Mouse (Mus musculus) CH12.LX (cell line): ENCODE measurements at regions not wholly inside any gene's neighbourhood (a gene's known extent, or its start where the extent isn't known, plus 50 kb on each side); places are given as distances from the start of the nearest gene placed in this dataset.

Source experiments
- BHLHE40 ChIP-seq: IDR thresholded peaks from 2 replicates; pipeline ENCODE4 v1.6.1; 2011; ENCODE audit warnings: mild to moderate bottlenecking, low read depth, low read length, improper control_type of control experiment
- CTCF ChIP-seq, 2 experiments: IDR thresholded peaks in 1 of 2; conservative IDR thresholded peaks in 1 of 2; 2 replicates each; pipeline ENCODE4 v1.5.1; 2011 to 2012; ENCODE audit warnings: low read depth in 2 of 2, low read length in 2 of 2, improper control_type of control experiment in 1 of 2, inconsistent platforms in 1 of 2, mild to moderate bottlenecking in 1 of 2, moderate library complexity in 1 of 2
- E2F4 ChIP-seq: IDR thresholded peaks from 2 replicates; pipeline ENCODE4 v1.6.1; 2011; ENCODE audit warnings: low read depth, low read length, improper control_type of control experiment; ENCODE audit not compliant: insufficient replicate concordance
- EP300 ChIP-seq: IDR thresholded peaks from 2 replicates; pipeline ENCODE4 v1.6.1; 2011; ENCODE audit warnings: low read length, improper control_type of control experiment
- IRF4 ChIP-seq: IDR thresholded peaks from 2 replicates; pipeline ENCODE4 v1.6.1; 2014; ENCODE audit warnings: low read depth, mild to moderate bottlenecking, inconsistent platforms, low read length, improper control_type of control experiment
- MEF2A ChIP-seq: IDR thresholded peaks from 2 replicates; pipeline ENCODE4 v1.6.1; 2014; ENCODE audit warnings: low read depth, mild to moderate bottlenecking, inconsistent platforms, low read length, improper control_type of control experiment, borderline replicate concordance
- MYC ChIP-seq: IDR thresholded peaks from 2 replicates; pipeline ENCODE4 v1.6.1; 2011; ENCODE audit warnings: low read depth, mild to moderate bottlenecking, improper control_type of control experiment, low read length
- POLR2A ChIP-seq: IDR thresholded peaks from 2 replicates; pipeline ENCODE4 v1.6.1; 2011; ENCODE audit warnings: low read depth, mild to moderate bottlenecking, improper control_type of control experiment, low read length
- POLR2AphosphoS2 ChIP-seq: IDR thresholded peaks from 2 replicates; pipeline ENCODE4 v1.6.1; 2011; ENCODE audit warnings: low read depth, low read length, improper control_type of control experiment
- RCOR1 ChIP-seq: conservative IDR thresholded peaks from 2 replicates; pipeline ENCODE4 v1.6.1; 2012; ENCODE audit warnings: low read depth, mild to moderate bottlenecking, inconsistent platforms, low read length, improper control_type of control experiment
- UBTF ChIP-seq: IDR thresholded peaks from 2 replicates; pipeline ENCODE4 v1.6.1; 2012; ENCODE audit warnings: low read depth, mild to moderate bottlenecking, inconsistent platforms, low read length, improper control_type of control experiment, moderate library complexity
- USF1 ChIP-seq: IDR thresholded peaks from 2 replicates; pipeline ENCODE4 v1.6.1; 2014; ENCODE audit warnings: low read depth, mild to moderate bottlenecking, inconsistent platforms, low read length, improper control_type of control experiment
- ZC3H11A ChIP-seq: IDR thresholded peaks from 2 replicates; pipeline ENCODE4 v1.6.1; 2012; ENCODE audit warnings: low read depth, mild to moderate bottlenecking, inconsistent platforms, low read length, improper control_type of control experiment

GRCm38 (mm10) chrX:11952193-11952592 lies 208.0 kb downstream of the Bcor start:
- no peak for TF ChIP-seq UBTF
- TF ChIP-seq ZC3H11A, result no peak
- no peak for TF ChIP-seq POLR2A
- no peak for TF ChIP-seq MYC
- no peak for TF ChIP-seq MEF2A
- TF ChIP-seq IRF4, result no peak
- no peak for TF ChIP-seq E2F4
- TF ChIP-seq CTCF (conservative IDR thresholded peaks at IDR 0.05 in 1 of 2, IDR thresholded peaks at IDR 0.05 in 1 of 2; ENCODE audit: low read depth in 2 of 2, low read length in 2 of 2), result no peak
- TF ChIP-seq POLR2AphosphoS2, result no peak
- no peak for TF ChIP-seq EP300
- no peak for TF ChIP-seq RCOR1
- no peak for TF ChIP-seq BHLHE40
- TF ChIP-seq USF1, result no peak
